Mouse (Mus musculus) adrenal gland, postnatal 10 days (tissue): ENCODE measurements at regions not wholly inside any gene's neighbourhood (a gene's known extent, or its start where the extent isn't known, plus 50 kb on each side); places are given as distances from the start of the nearest gene placed in this dataset.

Source experiments
- DNase-seq: peaks from one replicate; pipeline ENCODE4 v3.0.0; 2021; ENCODE audit warnings: mixed read lengths

- DNase-seq = peak; percentile 81
Observed at GRCm38 (mm10) chr4:24154418-24154817, 341.8 kb upstream of the Mms22l start.

GRCm38 (mm10) chr4:24173750-24174149 is 322.5 kb upstream of the Mms22l start:
- DNase-seq = no peak

- DNase-seq = no peak
Observed at GRCm38 (mm10) chr4:24213262-24214036, 282.8 kb upstream of the Mms22l start.

GRCm38 (mm10) chr4:24214037-24214362 is 282.3 kb upstream of the Mms22l start:
- no peak for DNase-seq

- DNase-seq = no peak
Observed at GRCm38 (mm10) chr4:24218383-24218934, 277.8 kb upstream of the Mms22l start.

GRCm38 (mm10) chr4:24219074-24219497 is 277.2 kb upstream of the Mms22l start:
- no peak for DNase-seq

- no peak for DNase-seq
Observed at GRCm38 (mm10) chr4:24219583-24219982, 276.7 kb upstream of the Mms22l start.

- DNase-seq = no peak
Observed at GRCm38 (mm10) chr4:24245124-24245523, 251.1 kb upstream of the Mms22l start.

GRCm38 (mm10) chr4:24248142-24249054 is 247.9 kb upstream of the Mms22l start:
- DNase-seq = no peak

- DNase-seq = peak; percentile 21
Observed at GRCm38 (mm10) chr4:24249243-24249970, 246.8 kb upstream of the Mms22l start.

GRCm38 (mm10) chr4:24278154-24278553 is 218.1 kb upstream of the Mms22l start:
- DNase-seq = no peak
